Mouse (Mus musculus) stomach, embryonic 14.5 days (tissue): Measurements from ENCODE around the gene Rnf115. TPM values are rescaled to one million over a fixed set of nuclear protein-coding genes. Genes with fewer than 3 reads are reported as not detected.

Experiments used
- ATAC-seq: fragments of 200-750 bp; cut with Nextera tagmentation; 2 replicates; pipeline ENCODE4 v1.8.0; 2017; ENCODE audit warnings: low read depth, moderate TSS enrichment; ENCODE audit not compliant: insufficient number of reproducible peaks, insufficient read depth, low FRiP score
- H3K27ac ChIP-seq: fragments of 300-500 bp; sonication (generic); 2 replicates; pipeline ENCODE4 v1.5.1; 2014; ENCODE audit warnings: mild to moderate bottlenecking, low read length, moderate library complexity, mixed read lengths
- H3K27me3 ChIP-seq: fragments of 300-500 bp; sonication (generic); 2 replicates; pipeline ENCODE4 v1.6.1; 2014; ENCODE audit warnings: low read length, control low read depth, mixed read lengths; ENCODE audit not compliant: control insufficient read depth, insufficient read depth
- H3K36me3 ChIP-seq: fragments of 300-500 bp; sonication (generic); 2 replicates; pipeline ENCODE4 v1.6.1; 2014; ENCODE audit warnings: mild to moderate bottlenecking, control low read depth, low read length, moderate library complexity, mixed read lengths; ENCODE audit not compliant: control insufficient read depth, insufficient read depth
- H3K4me1 ChIP-seq: fragments of 300-500 bp; sonication (generic); 2 replicates; pipeline ENCODE4 v1.6.1; 2014; ENCODE audit warnings: low read length, control low read depth, mixed read lengths; ENCODE audit not compliant: control insufficient read depth, insufficient read depth
- H3K4me2 ChIP-seq: fragments of 300-500 bp; sonication (generic); replicated peaks from 2 replicates; pipeline ENCODE4 v1.6.1; 2014; ENCODE audit warnings: low read depth, low read length, control low read depth
- H3K4me3 ChIP-seq: fragments of 300-500 bp; sonication (generic); 2 replicates; pipeline ENCODE4 v1.5.1; 2014; ENCODE audit warnings: low read depth, low read length, control low read depth
- H3K9ac ChIP-seq: fragments of 300-500 bp; sonication (generic); replicated peaks from 2 replicates; pipeline ENCODE4 v1.6.1; 2014; ENCODE audit warnings: low read depth, mild to moderate bottlenecking, control low read depth, low read length, moderate library complexity, mixed read lengths
- H3K9me3 ChIP-seq: fragments of 300-500 bp; sonication (generic); 2 replicates; pipeline ENCODE4 v1.6.1; 2016; ENCODE audit warnings: low read depth, low read length, control low read depth; ENCODE audit not compliant: control insufficient read depth
- WGBS: fragments of 180-500 bp; shearing (Covaris S2); extraction: QIAGEN DNeasy Blood & Tissue Kit; methylation state at CpG from one replicate; pipeline ENCODE4 v1.1.7; 2014; 5-methylcytosine and 5-hydroxymethylcytosine counted together
- polyA plus RNA-seq: library from polyadenylated mRNA; unstranded; fragments of >200 nt; fragmentation: Nextera tagmentation; extraction: Ambion mirVana; gene quantifications from 2 replicates; pipeline ENCODE4 v1.2.1, GENCODE M21; 2014

The Rnf115 gene
- polyA plus RNA-seq, 1 experiment from 2014 or later, result 42.1 TPM

- Histone ChIP-seq H3K27me3 (no peaks in the 10 kb centered on the region), H3K4me1 (peaks cover 8% of the 10 kb centered on the region), H3K9me3 (no peaks in the 10 kb centered on the region), H3K36me3 (peaks cover 55% of the 10 kb centered on the region), H3K9ac (no peak overlapping the region), H3K4me3 (no peak overlapping the region), H3K27ac (no peak overlapping the region), H3K4me2 (no peak overlapping the region)
- no peak for ATAC-seq
- 85% methylated on average over 4 of the region's 4 CpGs for WGBS
Measured at GRCm38 (mm10) chr3:96701003-96701402, 26.5 kb upstream of the Rnf115 start.

GRCm38 (mm10) chr3:96704778-96705177, 22.7 kb upstream of the Rnf115 start:
- WGBS, result 67% methylated on average over 11 of the region's 11 CpGs
- no peak overlapping the region for H3K4me2 ChIP-seq
- H3K4me1 ChIP-seq, result no peaks in the 10 kb centered on the region
- peaks cover 50% of the 10 kb centered on the region for H3K36me3 ChIP-seq
- ATAC-seq, result no peak
- no peak overlapping the region for H3K27ac ChIP-seq
- H3K9me3 ChIP-seq, result no peaks in the 10 kb centered on the region
- H3K9ac ChIP-seq, result no peak overlapping the region
- H3K4me3 ChIP-seq, result no peak overlapping the region
- H3K27me3 ChIP-seq, result 0 out of 2 replicates have a peak, but pooled peaks cover 5% of the 10 kb centered on the region

GRCm38 (mm10) chr3:96706217-96706616, 21.2 kb upstream of the Rnf115 start:
- H3K4me1 ChIP-seq, result no peaks in the 10 kb centered on the region
- H3K36me3 ChIP-seq, result peaks cover 39% of the 10 kb centered on the region
- no peak overlapping the region for H3K27ac ChIP-seq
- no peak for ATAC-seq
- no peak overlapping the region for H3K4me3 ChIP-seq
- 0 out of 2 replicates have a peak, but pooled peaks cover 5% of the 10 kb centered on the region for H3K27me3 ChIP-seq
- no peaks in the 10 kb centered on the region for H3K9me3 ChIP-seq
- no peak overlapping the region for H3K4me2 ChIP-seq
- 87% methylated on average over 11 of the region's 11 CpGs for WGBS
- no peak overlapping the region for H3K9ac ChIP-seq

- Histone ChIP-seq H3K9me3 (no peaks in the 10 kb centered on the region), H3K9ac (no peak overlapping the region), H3K4me1 (no peaks in the 10 kb centered on the region), H3K27me3 (0 out of 2 replicates have a peak, but pooled peaks cover 5% of the 10 kb centered on the region), H3K4me2 (no peak overlapping the region), H3K27ac (no peak overlapping the region), H3K36me3 (peaks cover 34% of the 10 kb centered on the region), H3K4me3 (no peak overlapping the region)
- WGBS, result 58% methylated on average over 7 of the region's 7 CpGs
- ATAC-seq, result no peak
Measured at GRCm38 (mm10) chr3:96706984-96707383, 20.5 kb upstream of the Rnf115 start.

- H3K9me3 ChIP-seq, result no peaks in the 10 kb centered on the region
- no peak within 1 kb of the TSS for H3K27ac ChIP-seq
- H3K4me3 ChIP-seq, result peak within 1 kb of the TSS; percentile 47
- H3K4me1 ChIP-seq, result no peaks in the 10 kb centered on the region
- H3K4me2 ChIP-seq, result peak within 1 kb of the TSS; percentile 95
- peak; percentile 82; the same call in 1 of the 2 replicates for ATAC-seq
- H3K36me3 ChIP-seq, result peaks cover 38% of the 10 kb centered on the region
- H3K9ac ChIP-seq, result peak within 1 kb of the TSS; percentile 60
- H3K27me3 ChIP-seq, result 0 out of 2 replicates have a peak, but pooled peaks cover 5% of the 10 kb centered on the region
- 4% methylated on average over 42 of the region's 42 CpGs for WGBS
Measured at GRCm38 (mm10) chr3:96707903-96708683, 19.4 kb upstream of the Rnf115 start, which contains the start of gene Nudt17. Nudt17 (minus strand) TSS chr3:96708562.

GRCm38 (mm10) chr3:96708684-96709064, 18.8 kb upstream of the Rnf115 start:
- H3K27ac ChIP-seq, result no peak overlapping the region
- H3K4me1 ChIP-seq, result no peaks in the 10 kb centered on the region
- 0 out of 2 replicates have a peak, but pooled peaks cover 5% of the 10 kb centered on the region for H3K27me3 ChIP-seq
- H3K9me3 ChIP-seq, result no peaks in the 10 kb centered on the region
- WGBS, result 46% methylated on average over 2 of the region's 2 CpGs
- H3K36me3 ChIP-seq, result peaks cover 38% of the 10 kb centered on the region
- H3K4me3 ChIP-seq, result no peak overlapping the region; the same call in 1 of the 2 replicates
- H3K9ac ChIP-seq, result no peak overlapping the region
- ATAC-seq, result no peak
- H3K4me2 ChIP-seq, result peak overlapping the region; percentile 95; the same call in 1 of the 2 replicates

GRCm38 (mm10) chr3:96714286-96714685, 13.2 kb upstream of the Rnf115 start:
- H3K4me1 ChIP-seq, result no peaks in the 10 kb centered on the region
- no peak overlapping the region for H3K9ac ChIP-seq
- ATAC-seq, result no peak
- no peaks in the 10 kb centered on the region for H3K27me3 ChIP-seq
- 81% methylated on average over 5 of the region's 5 CpGs for WGBS
- H3K4me3 ChIP-seq, result no peak overlapping the region
- no peaks in the 10 kb centered on the region for H3K9me3 ChIP-seq
- H3K36me3 ChIP-seq, result peaks cover 61% of the 10 kb centered on the region
- H3K27ac ChIP-seq, result no peak overlapping the region
- H3K4me2 ChIP-seq, result no peak overlapping the region

- no peaks in the 10 kb centered on the region for H3K27me3 ChIP-seq
- H3K27ac ChIP-seq, result no peak overlapping the region
- H3K4me3 ChIP-seq, result no peak overlapping the region
- no peak for ATAC-seq
- H3K4me1 ChIP-seq, result no peaks in the 10 kb centered on the region
- H3K9me3 ChIP-seq, result no peaks in the 10 kb centered on the region
- H3K36me3 ChIP-seq, result peaks cover 63% of the 10 kb centered on the region
- H3K9ac ChIP-seq, result no peak overlapping the region
- 86% methylated on average over 2 of the region's 2 CpGs for WGBS
- H3K4me2 ChIP-seq, result no peak overlapping the region
Measured at GRCm38 (mm10) chr3:96715854-96716253, 11.6 kb upstream of the Rnf115 start.
